Mouse (Mus musculus) CH12.LX (cell line): Measurements from ENCODE around the gene Knl1.

ENCODE experiments used
- CTCF ChIP-seq, 2 experiments: IDR thresholded peaks in 1 of 2; conservative IDR thresholded peaks in 1 of 2; 2 replicates each; pipeline ENCODE4 v1.5.1; 2011 to 2012; ENCODE audit warnings: low read depth in 2 of 2, low read length in 2 of 2, improper control_type of control experiment in 1 of 2, inconsistent platforms in 1 of 2, mild to moderate bottlenecking in 1 of 2, moderate library complexity in 1 of 2
- E2F4 ChIP-seq: IDR thresholded peaks from 2 replicates; pipeline ENCODE4 v1.6.1; 2011; ENCODE audit warnings: low read depth, low read length, improper control_type of control experiment; ENCODE audit not compliant: insufficient replicate concordance
- GABPA ChIP-seq: IDR thresholded peaks from 2 replicates; pipeline ENCODE4 v1.6.1; 2012; ENCODE audit warnings: low read depth, low read length, improper control_type of control experiment, inconsistent platforms; ENCODE audit not compliant: insufficient replicate concordance
- MAFK ChIP-seq: IDR thresholded peaks from 2 replicates; pipeline ENCODE4 v1.6.1; 2011; ENCODE audit warnings: low read length, improper control_type of control experiment; ENCODE audit not compliant: insufficient replicate concordance
- MAX ChIP-seq: IDR thresholded peaks from 2 replicates; pipeline ENCODE4 v1.6.1; 2011; ENCODE audit warnings: low read length, improper control_type of control experiment
- POLR2A ChIP-seq: IDR thresholded peaks from 2 replicates; pipeline ENCODE4 v1.6.1; 2011; ENCODE audit warnings: low read depth, mild to moderate bottlenecking, improper control_type of control experiment, low read length
- POLR2AphosphoS2 ChIP-seq: IDR thresholded peaks from 2 replicates; pipeline ENCODE4 v1.6.1; 2011; ENCODE audit warnings: low read depth, low read length, improper control_type of control experiment
- RAD21 ChIP-seq: IDR thresholded peaks from 2 replicates; pipeline ENCODE4 v1.6.1; 2011; ENCODE audit warnings: low read depth, mild to moderate bottlenecking, low read length, improper control_type of control experiment, moderate library complexity
- ZKSCAN1 ChIP-seq: IDR thresholded peaks from 2 replicates; pipeline ENCODE4 v1.6.1; 2012; ENCODE audit warnings: low read depth, inconsistent platforms, low read length, improper control_type of control experiment, borderline replicate concordance

DNA sequence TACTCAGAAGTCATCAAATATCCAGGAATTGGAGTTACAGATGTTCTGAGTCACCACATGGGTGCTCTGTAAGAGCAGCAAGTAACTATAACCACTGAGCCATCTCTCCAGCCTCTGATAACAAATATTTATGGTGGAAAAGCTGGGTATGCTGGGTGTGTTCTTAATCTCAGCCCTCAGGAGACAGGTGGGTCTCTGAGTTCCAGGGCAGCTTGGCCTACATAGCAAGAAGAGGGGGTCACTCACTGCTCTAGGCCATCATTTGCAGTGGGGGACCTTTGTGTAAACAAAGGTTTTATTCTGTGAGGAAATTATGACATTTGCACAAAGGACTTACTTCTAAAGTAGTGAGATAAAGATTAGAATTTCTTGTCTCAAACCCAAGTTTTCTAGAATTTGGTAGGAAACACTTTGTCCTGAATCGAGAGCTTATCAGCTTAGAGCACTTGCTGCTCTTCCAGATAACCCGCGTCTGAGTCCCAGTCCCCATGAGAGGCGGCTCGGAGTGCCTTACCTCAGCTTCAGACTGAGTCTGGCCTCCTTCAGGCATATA is 89.5 kb downstream of the Knl1 start:
- TF ChIP-seq ZKSCAN1 (no peak), MAFK (no peak), RAD21 (no peak), CTCF (conservative IDR thresholded peaks at IDR 0.05 in 1 of 2, IDR thresholded peaks at IDR 0.05 in 1 of 2; ENCODE audit: low read depth in 2 of 2, low read length in 2 of 2) (no peak), POLR2AphosphoS2 (no peak), MAX (no peak), GABPA (no peak), E2F4 (no peak), POLR2A (no peak)
